ENCODE assay signal across 8 mouse cellular contexts in the genomic region with DNA sequence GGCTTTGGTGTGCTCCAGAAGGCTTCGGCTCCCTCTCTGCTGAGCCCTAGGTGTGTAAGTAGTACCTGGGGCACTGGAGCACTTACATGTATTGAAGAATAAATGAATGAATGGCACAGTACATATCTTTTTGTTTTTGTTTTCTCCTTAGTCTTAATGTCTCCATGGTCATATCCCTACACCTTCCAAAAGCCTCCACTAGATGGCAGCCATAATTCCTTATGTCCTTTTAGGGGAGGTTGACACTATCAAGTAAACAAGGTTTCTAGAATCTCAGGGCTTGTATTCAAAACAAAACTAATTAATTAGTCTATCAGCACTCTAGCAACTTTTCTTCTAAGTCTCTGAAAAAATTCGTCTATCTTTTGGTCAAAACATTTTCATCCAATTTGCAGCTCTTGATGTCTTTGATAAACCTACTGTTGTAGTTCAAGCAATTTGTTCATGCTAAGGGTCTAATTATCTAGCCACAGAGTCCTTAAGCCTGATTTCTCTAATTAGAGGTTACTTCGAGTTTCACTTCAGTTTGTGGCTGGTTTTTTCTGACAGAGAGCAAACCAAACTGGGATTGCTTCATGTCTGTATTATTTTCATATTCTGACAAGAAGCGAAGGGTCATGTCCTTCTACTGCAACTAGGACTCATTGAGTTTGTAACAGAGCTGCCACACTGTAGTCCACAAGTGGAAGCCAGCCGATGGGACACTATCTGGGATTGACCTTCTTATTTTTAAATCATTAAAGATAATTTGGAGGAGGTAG.
DNase-seq lines count a peak whose midpoint lies in the region.

No protein-coding gene starts in this region.

- intact Hi-C loops in heart, postnatal 36 days (cut with DNase I): loop anchor here (2.0 to 5.0 kb wide), 2 partner anchors 97 to 111 kb away; a partner anchor contains a TSS

- peak; percentile 60 for DNase-seq in gastrocnemius, adult 18-20 months (ENCODE audit: low spot score)
- no peak for DNase-seq in gastrocnemius, postnatal 25 days
- peak; percentile 30 for DNase-seq in right cerebral cortex, postnatal 14 days
- no peak for DNase-seq in right cerebral cortex, postnatal 4 days
- DNase-seq in cerebellum, adult 9-10 months: peak; percentile 80
- DNase-seq in heart, postnatal 36 days: peak; percentile 23 to 25
- DNase-seq in lung, postnatal 36 days: peak; percentile 83
- DNase-seq in thymus, postnatal 4 days: peak; percentile 48

Comparison
In these comparisons a context has a peak if more than half of its experiments do, and no peak if none do; other contexts are left out.
1. DNase-seq: peak in gastrocnemius, adult 18-20 months (single experiment), right cerebral cortex, postnatal 14 days (single experiment), cerebellum, adult 9-10 months (single experiment), heart, postnatal 36 days (2 of 2), lung, postnatal 36 days (single experiment) and thymus, postnatal 4 days (single experiment); none in gastrocnemius, postnatal 25 days (single experiment) and right cerebral cortex, postnatal 4 days (single experiment).